Mouse (Mus musculus) stomach, postnatal 0 days (tissue): ENCODE data around the gene Aire.

Source experiments
- CTCF ChIP-seq: IDR thresholded peaks from 2 replicates; pipeline ENCODE4 v1.5.1; 2016; ENCODE audit warnings: antibody characterized with exemption, low read depth, mild to moderate bottlenecking, moderate library complexity
- EP300 ChIP-seq: optimal IDR thresholded peaks from 2 replicates; pipeline ENCODE3; 2016; ENCODE audit warnings: antibody characterized with exemption

- TF ChIP-seq CTCF (no peak), EP300 (no peak)
Measured at GRCm38 (mm10) chr10:78019291-78019690, 24.1 kb downstream of the Aire start.
